Mouse (Mus musculus) retina, postnatal 1 day (tissue): ENCODE measurements at regions not wholly inside any gene's neighbourhood (a gene's known extent, or its start where the extent isn't known, plus 50 kb on each side); places are given as distances from the start of the nearest gene placed in this dataset.

Source experiments
- DNase-seq: peaks from one replicate; pipeline ENCODE4 v3.0.0-alpha.2; 2012

- DNase-seq, result no peak
Measured at GRCm38 (mm10) chr17:68057264-68057663, 53.3 kb upstream of the Arhgap28 start.

GRCm38 (mm10) chr17:68060455-68060854, 56.5 kb upstream of the Arhgap28 start:
- no peak for DNase-seq

- DNase-seq, result no peak
Measured at GRCm38 (mm10) chr17:68065751-68066150, 61.8 kb upstream of the Arhgap28 start.

GRCm38 (mm10) chr17:68066204-68066603, 62.3 kb upstream of the Arhgap28 start:
- no peak for DNase-seq

GRCm38 (mm10) chr17:68069008-68069407, 65.1 kb upstream of the Arhgap28 start:
- DNase-seq, result no peak

GRCm38 (mm10) chr17:68069484-68069883, 65.6 kb upstream of the Arhgap28 start:
- DNase-seq, result no peak

- no peak for DNase-seq
Measured at GRCm38 (mm10) chr17:68071472-68071871, 67.6 kb upstream of the Arhgap28 start.

- no peak for DNase-seq
Measured at GRCm38 (mm10) chr17:68075712-68076111, 71.8 kb upstream of the Arhgap28 start.

GRCm38 (mm10) chr17:68078709-68079108, 74.8 kb upstream of the Arhgap28 start:
- DNase-seq, result no peak

GRCm38 (mm10) chr17:68084446-68084845, 80.5 kb upstream of the Arhgap28 start:
- no peak for DNase-seq

- DNase-seq, result no peak
Measured at GRCm38 (mm10) chr17:68087149-68087548, 83.2 kb upstream of the Arhgap28 start.

GRCm38 (mm10) chr17:68089179-68089578, 85.3 kb upstream of the Arhgap28 start:
- no peak for DNase-seq

GRCm38 (mm10) chr17:68089830-68090229, 85.9 kb upstream of the Arhgap28 start:
- no peak for DNase-seq

- no peak for DNase-seq
Measured at GRCm38 (mm10) chr17:68096982-68097381, 93.1 kb upstream of the Arhgap28 start.

- DNase-seq, result no peak
Measured at GRCm38 (mm10) chr17:68097436-68097835, 93.5 kb upstream of the Arhgap28 start.

- DNase-seq, result no peak
Measured at GRCm38 (mm10) chr17:68100093-68100492, 96.2 kb upstream of the Arhgap28 start.

- peak; percentile 7 for DNase-seq
Measured at GRCm38 (mm10) chr17:68103346-68103745, 99.4 kb upstream of the Arhgap28 start.

GRCm38 (mm10) chr17:68106366-68106765, 102.4 kb upstream of the Arhgap28 start:
- DNase-seq, result no peak

GRCm38 (mm10) chr17:68107875-68108274, 104.0 kb upstream of the Arhgap28 start:
- no peak for DNase-seq

- DNase-seq, result no peak
Measured at GRCm38 (mm10) chr17:68111834-68112473, 108.0 kb upstream of the Arhgap28 start.

GRCm38 (mm10) chr17:68112763-68113330, 108.9 kb upstream of the Arhgap28 start:
- DNase-seq, result no peak

- no peak for DNase-seq
Measured at GRCm38 (mm10) chr17:68115599-68115998, 111.7 kb upstream of the Arhgap28 start.

GRCm38 (mm10) chr17:68119055-68119698, 115.3 kb upstream of the Arhgap28 start:
- DNase-seq, result no peak

GRCm38 (mm10) chr17:68120230-68120629, 116.3 kb upstream of the Arhgap28 start:
- no peak for DNase-seq
